Mouse (Mus musculus) megakaryocyte, adult 5-6 weeks (primary cell): ENCODE results near the gene Il7r. TPM values are rescaled to one million over a fixed set of nuclear protein-coding genes. Genes with fewer than 3 reads are reported as not detected.
"Not testable (repeated sequence)": the region's sequence is repeated elsewhere in the genome, so short reads cannot be mapped to it uniquely, and the experiment has no call there.

Experiments used
- ATAC-seq: 2 replicates; pipeline ENCODE4 v1.8.0; 2016; ENCODE audit warnings: mild to moderate bottlenecking, inconsistent platforms; ENCODE audit not compliant: poor library complexity, severe bottlenecking
- total RNA-seq, 2 experiments: library from RNA; stranded (forward) in 1 of 2; stranded (reverse) in 1 of 2; fragments of 153-499, 151-499 nt in 1 of 2; fragments of 221-1000, 200-1000 nt in 1 of 2; gene quantifications; 2 replicates each; pipeline versions ENCODE4 v1.2.3 to v1.2.4; 2015 to 2017

The Il7r gene
- total RNA-seq (2015) (3.8 and 5.0 TPM in 2 replicates), total RNA-seq (2017) (5.9 and 8.5 TPM in 2 replicates)

DNA sequence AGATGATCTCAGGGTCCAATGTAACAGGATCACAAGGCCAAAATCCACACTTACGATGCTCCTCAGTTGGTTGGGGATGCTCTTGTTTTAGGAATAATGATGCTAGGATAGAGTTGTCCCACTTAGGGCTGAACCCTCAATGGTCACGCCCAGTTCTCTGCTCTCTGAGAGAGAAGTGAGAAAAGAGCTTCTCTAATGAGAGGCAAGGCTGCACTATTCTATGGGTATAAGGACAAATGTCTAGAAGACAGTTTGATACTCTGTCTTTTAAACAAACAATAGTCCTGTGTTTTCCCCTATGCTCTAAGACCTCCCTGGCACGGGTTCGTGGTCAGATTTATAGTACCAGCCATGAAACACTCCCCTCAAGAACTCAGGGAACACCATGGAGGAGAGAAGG lies at the start of gene Il7r:
Gene Il7r, minus strand, starts transcription at position 101 of the 400 bp plus-strand sequence.
- ATAC-seq = peak; percentile 6; the same call in 1 of the 2 replicates

DNA sequence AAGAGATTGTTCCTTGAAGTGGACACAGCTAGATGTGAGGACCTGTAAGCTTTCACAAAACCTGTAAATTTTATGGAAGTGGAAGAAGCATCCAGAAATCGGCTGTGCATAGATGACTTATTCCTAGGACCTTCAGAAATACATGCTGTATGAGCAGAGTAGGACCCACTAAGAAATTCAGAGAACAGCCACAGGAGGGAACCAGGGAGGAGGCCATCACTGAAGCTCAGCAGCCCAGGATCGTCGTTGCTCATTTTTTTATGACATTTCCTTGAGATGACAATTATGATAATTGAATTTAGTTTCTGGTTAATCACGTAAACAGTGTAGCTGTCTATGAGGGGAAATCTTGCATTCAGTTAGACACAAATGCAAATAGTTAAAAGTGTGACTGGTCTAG lies 47.3 kb upstream of the Il7r start:
- ATAC-seq = peak; percentile 37; the same call in 1 of the 2 replicates

DNA sequence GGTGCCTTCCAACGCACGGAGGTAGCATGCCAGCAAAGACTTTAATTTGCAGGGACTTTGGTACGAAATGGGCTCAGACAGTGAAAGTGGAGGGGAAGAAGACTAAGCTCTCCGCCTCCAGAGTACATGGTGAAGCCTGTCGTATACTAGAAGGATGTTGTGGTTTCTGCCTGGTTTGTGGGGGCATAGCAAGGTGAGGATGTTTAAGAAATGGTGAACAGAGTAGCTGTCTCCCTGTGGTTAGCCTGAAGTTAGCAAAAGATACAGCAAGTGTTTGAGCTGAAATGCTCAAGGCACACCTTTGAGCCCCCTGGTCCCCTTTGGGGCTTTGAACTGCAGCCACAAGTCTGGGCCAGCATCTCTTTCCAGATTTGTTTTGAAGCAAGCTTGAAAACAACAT lies 44.8 kb upstream of the Il7r start:
- peak; percentile 30 for ATAC-seq

DNA sequence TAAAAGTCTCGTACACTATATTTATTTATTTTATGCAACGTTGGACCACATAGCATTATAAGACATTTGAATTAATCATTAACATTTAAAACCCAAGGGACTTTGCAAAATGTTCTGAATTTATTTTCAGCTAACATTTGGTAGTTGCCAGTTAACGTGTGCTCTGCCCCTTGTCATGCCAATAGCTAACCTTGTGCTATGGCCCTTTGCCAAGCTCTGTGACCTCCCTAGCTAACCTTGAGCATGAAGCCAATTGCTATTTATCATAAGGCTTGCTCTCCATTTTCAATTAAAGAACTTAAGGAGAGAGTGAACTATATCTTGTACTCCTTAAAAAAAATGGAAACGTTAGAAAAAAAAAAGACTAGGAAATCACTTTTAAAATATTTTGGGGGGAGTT lies 43.4 kb upstream of the Il7r start:
- ATAC-seq = no peak

DNA sequence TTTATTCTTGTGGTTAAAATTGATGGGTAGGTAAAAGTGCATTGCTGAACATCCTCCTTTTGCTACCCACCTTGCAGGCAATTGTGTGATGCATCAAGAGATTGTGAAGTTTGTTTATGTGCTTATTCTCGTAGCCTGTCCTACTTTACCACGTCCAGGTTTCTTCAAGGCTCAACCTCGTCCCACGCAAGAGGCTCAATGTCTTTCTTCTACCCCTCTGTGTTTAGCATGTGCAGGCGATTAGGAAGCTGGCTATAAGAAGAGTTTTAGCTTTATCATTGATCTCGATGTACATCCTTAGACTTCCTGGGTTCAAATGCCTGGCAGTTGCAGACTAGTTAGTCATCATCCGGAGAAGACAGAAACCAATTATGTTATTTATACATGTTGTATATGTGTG lies 42.7 kb upstream of the Il7r start:
- no peak for ATAC-seq

DNA sequence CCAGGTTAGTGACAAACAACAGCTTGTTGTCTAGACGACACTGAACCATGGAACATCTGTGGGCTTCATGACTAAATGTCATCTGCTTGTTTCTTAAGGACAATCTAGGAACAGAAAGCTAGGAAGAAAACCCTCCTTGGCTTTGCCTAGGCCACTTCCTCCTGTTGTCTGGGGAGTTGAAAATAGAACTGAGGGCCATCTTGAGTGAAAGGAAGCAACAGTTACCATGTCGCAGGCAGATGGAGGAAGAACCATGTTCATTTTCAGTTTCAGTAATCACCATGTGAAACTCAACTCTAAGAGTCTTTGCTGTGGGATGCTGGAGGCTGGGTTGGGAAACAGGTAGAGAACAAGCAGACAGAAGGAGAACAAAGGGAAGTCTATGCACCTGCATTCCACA lies 41.9 kb upstream of the Il7r start:
- peak; percentile 88 for ATAC-seq

DNA sequence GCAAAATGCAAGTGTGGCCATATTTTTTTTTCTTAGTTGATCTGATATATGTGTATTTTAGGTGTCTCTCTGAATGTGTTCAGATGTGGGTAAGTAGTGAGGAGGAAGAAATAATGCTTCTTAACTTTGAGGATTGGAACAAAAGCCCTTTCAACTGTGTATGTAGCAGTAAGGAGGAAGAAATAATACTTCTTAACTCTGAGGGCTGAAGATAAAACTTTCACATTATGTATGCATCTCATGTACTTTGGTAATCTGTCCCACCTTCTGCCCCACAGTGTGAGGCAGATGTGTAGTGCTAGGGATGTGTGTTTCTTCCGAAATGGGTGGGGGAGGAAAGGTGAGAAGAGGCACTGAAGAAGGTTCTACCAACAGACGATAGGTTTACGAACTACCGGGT lies 37.3 kb upstream of the Il7r start:
- no peak for ATAC-seq

DNA sequence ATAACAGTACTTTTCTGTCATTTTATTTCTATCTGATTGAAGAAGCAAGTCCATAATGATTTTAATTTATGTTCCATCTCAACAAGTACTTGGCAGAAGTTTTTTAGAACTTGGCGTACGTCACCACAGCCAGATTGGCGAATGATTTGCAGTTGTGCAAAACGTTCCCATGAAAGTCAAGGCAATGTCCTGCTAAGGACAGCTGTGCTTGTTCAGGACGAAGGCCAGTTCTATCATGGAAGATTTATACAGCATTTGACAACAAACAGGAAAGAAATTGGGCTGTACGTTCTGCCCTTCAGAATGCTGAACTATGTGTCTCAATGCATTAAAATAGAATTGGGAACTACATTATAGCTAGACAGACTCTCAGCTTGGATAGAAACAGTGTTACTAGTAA lies 35.4 kb upstream of the Il7r start:
- ATAC-seq = no peak

DNA sequence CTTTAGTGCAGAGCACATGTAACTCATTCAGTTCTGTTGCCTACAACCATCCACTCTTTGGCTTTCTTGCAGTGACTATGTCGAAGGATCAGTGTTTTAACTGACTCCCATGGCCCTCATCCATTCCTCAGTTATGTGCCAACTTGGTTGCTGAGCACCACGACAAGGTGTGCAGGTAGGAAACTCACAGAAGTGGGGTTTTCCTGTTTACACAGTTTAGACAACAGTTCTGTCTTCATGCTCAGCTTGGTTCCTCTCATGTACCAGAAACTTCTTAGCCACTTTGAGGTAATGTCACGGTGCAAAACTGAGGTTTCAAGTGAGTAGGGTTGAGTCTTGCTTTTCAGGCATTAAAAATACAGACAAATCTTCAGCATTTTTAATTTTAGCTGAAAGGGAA lies 34.2 kb upstream of the Il7r start:
- no peak for ATAC-seq

DNA sequence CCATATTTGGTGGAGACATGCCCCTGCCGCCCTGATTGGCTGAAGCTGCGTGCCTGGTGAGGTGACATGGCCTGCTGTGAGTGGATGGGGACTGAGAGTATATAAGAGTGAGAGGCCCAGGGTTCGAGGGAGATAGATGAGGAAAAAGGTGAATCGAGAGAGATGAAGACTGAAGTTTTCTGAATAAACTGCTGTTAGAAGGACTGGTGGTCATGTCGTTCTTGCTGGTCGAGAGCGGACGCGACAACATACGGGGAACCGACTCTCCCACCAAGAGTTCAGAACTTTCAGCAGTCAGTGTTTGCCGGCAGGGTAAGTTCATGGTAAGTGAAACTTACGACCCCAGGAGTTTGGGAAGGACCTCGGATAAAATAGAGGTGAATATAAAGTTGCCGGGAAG lies 27.3 kb upstream of the Il7r start:
- not testable (repeated sequence) for ATAC-seq

DNA sequence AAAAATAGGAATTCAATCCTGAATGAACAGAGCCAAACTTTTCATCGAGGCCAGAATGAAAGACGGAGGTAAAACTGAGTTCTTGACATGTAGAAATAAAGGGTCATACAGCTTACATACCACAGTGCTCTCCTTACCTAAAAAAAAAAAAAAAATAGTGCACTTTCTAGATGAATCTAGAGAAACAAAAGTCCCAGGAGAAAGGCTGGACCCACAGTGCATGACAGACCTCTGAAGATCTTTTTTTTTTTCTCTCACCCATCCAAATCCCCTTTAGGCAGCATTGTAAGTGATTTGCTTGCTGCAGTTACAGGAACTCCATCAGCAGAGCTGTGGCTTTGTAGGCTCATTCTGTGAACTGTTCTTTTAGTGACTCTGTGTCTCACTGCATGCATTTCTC lies 19.0 kb upstream of the Il7r start:
- ATAC-seq = no peak

DNA sequence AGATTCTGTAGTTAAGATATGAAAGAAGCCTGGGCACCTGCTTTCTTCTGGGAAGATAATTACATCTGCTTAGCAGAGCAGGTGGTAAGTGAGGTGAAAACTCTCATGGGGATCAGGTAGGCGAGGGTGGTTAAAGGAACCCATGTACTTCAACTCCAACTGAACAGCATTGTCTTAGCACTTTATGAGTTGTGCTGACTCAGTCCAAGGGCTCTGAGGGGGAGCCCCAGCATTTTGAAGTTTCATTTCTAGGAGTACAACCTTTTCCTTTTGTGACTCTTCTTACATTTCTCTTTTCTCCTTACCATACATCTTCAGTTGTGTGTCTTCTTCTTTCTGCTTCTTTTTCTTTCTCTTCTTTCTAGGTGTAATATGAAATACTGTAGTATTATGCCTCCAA lies 5.2 kb upstream of the Il7r start:
- no peak for ATAC-seq

DNA sequence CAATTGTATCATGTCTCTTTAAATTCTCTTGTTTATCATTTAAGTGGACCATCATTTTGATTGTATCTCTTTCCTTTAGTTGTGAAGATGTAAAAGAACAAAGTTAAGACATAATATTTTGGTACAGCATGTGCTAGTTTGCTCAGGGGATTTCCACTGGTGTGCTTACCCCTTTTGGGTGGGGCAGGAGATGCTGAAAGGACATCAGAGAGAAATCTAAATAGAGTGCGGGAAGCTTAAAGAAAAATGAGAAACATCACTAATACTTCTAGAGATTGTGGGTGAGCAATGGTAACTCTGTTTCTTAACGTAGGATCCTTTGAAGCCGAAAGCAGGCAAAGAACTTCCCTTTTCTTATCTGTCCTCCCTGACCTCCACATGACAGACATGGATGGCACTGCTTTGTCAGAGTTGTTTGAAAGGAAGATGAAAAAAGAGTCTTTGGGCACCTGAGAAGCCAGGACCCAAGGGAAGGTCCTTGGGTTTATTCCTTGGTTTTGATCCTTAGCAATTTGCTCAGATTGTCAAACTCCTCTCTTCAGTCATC lies 3.5 kb upstream of the Il7r start:
- peak; percentile 52; the same call in 1 of the 2 replicates for ATAC-seq

DNA sequence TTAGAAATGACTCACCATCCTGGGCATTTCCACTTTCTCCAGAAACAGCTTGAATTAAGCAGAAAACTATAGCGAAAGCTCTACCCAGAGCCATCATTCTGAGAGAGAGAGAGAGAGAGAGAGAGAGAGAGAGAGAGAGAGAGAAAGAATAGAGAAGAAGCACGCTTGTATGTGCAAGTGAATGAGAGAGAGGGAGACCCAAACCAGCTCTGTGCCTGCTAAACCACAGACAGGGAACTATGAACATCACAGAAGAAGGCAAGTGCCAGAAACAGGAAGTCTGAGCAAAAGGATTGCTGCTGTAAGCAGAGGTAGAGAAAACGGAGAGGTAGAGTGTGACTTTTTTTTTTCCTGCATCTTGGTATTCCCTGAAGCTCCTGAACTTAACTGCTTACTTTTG lies 330 bp downstream of the Il7r start:
- peak; percentile 84 for ATAC-seq

DNA sequence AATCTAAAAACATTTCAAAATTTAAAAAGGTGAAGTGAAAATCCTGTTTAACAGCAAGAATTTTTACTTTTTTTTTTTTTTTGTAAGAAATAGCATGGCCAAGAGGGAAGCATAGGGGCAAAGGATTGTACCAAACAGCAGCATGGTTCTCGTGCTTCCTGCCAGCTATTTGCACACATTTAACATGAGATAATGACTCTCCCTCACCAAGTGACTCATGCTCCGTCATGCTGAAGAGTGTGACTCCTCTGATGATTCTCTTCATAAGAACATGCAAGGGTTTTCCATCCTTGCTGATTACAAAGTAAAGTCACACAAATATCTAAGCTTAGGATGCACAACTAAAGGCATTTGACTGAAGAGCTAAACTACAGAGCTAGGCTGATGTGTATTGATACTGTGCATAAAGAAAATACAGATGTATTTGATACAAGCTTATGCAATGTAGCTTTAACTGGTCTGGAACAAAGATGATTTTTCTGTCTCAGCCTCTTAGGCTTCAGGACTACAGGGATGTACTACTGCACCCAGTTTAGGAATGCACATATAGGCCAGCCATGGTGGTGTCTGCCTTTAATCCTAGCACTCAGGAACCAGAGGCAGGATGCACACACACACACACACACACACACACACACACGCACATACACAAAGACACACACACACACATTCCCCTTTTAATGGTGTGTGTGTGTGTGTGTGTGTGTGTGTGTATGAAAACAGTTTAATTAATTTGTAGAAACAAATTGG lies 1.6 kb downstream of the Il7r start:
- peak; percentile 53 for ATAC-seq

DNA sequence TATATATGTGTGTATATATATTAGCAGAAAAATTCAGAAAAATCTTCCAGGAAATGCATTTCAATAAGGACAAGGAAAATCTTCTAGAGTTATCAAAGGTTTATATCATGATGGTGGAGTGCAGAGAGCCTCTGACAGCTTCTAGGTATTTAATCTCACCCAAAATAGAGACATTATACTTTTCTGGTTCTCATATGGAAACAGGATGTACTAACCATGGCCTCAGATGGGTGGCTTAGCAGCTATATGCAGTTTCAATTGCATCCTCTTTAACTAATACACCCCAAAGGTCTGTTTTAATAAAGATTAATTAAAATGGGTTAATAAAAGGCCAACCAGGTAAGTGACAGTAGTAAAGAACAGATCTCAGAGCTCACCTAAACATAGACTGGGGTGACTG lies 3.6 kb downstream of the Il7r start:
- ATAC-seq = no peak

DNA sequence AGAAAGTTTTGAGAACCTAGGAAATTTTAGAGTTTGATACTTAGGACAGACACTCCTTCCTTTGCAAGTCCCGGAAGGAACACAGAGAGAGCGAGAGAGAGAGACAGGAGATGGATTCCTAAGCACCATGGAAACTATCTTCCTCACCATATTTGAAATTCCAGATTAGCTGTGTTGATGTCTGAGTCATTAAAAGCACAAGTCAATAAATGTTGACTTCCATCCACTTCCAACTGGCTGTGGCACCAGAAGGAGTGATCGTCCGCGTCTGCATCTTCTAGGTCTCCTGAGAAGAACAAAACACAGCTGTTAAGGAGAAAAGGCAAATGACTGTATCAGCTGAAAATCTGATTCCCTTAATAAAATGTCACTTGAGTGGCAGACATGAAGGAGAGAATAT lies 5.1 kb downstream of the Il7r start:
- ATAC-seq = no peak

DNA sequence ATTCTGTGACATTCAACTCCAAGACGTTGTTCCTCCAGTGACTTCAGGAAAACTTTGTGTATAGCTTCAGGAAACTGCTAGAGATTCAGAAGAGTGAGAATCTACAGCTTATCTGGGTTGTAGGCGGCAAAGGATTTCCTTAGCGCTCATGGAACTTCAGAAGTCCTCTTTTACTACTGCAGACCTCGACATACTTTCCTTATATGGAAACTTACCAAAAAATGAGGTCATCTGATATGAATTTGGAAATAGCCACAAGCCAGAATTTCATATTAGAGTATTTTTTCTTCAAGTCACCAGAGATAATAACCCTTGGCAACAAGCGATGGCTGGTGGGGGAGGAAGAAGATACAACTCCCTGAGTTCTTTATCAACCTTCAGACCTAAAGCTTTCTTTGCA lies 6.0 kb downstream of the Il7r start:
- peak; percentile 53 for ATAC-seq

DNA sequence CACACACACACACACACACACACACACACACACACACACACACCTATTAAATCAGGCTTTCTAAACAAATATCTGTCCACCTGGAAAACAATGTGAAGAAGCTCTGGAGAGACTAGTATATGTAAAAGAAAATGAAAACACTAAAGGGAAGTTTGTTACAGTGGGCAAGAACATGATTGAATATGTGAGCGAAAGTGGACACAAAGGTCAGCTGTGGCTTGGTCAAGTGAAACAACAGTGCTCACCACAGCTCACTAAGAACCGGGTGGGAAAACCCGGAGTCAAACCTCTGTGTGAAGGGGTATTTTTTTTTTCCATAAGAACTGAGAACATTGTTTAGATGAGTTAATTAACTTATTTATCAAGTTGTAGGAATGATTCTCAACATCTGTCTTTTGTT lies 6.9 kb downstream of the Il7r start:
- ATAC-seq = no peak

DNA sequence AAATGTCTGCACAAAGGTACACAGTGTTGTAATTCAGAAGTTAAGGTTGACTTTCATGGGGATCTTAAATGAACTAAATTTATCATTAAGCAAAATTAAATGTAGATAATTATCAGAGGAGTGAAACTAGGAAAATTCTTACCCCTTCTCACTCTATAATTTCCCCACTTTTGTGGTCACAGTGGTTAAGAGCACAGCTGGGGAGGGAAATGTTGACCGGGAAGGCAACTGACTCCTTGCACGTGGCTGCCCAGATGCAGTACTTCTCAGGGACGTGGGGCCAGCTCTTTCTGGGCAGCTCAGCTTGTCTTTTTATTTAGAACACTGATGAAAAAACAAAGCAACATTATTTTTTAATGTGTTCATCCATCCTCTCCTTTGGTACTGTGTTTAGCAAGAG lies 37.9 kb downstream of the Il7r start:
- peak; percentile 54; the same call in 1 of the 2 replicates for ATAC-seq

DNA sequence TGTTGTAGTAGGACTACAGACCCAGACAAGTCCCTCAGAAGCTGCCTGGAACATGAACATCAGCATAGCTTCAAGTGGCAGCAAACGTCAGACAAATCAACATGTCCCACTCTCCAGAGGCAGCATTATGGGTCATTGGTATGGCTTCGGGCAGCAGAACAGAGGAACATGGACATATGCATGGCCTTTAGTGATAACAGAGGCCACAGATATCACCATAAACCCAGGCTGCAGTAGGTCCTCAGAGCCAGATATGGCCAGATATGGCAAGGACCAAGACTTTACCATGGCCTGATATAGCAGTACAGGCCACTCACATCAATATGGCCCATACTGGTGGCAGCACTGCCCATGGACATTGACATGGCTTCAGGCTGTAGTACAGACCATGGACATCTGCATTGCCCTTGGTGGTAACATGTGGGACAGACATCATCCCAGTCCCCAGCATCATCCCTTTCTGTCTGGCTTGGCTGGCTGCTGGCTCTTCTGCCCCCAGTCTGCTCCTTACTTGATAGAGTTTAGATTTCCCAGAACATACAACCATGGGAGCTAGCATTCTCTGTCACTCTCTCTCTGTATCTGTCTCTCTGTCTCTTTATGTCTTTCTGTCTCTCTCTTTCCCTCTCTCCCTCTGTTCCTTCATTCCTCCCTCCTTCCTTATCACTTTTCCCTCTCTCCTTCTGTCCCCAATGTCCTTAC lies 40.4 kb downstream of the Il7r start:
- no peak for ATAC-seq

DNA sequence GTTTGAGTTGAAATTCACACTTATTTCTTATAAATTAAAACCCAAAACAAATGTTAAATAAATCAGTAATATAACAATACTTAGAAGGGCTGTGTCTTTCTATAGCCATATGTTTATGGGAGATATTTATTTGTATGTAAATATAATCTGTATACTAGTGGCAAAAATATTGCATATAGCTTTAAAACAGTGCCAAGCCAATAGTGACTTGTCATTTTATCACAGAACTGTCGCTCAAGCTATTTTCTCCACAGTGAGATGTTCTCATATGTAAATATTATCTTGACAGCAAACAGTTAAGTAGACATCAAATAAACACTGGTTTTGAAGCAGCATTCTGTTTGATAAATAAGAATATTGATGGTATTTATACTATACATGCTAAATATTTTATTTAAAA lies 56.8 kb downstream of the Il7r start:
- no peak for ATAC-seq
